Mouse (Mus musculus) embryonic fibroblast, embryonic 13.5 days (primary cell): Measurements from ENCODE around the gene Rgp1. TPM values are rescaled to one million over a fixed set of nuclear protein-coding genes. Genes with fewer than 3 reads are reported as not detected.
A peak's percentile ranks its signal among the peaks of the same experiment; 100 is the strongest.

Experiments used
- H3K27ac ChIP-seq: 2 replicates; pipeline ENCODE4 v1.5.1; 2012; ENCODE audit warnings: low read length, control low read depth, inconsistent platforms; ENCODE audit not compliant: insufficient read depth
- H3K4me1 ChIP-seq: 2 replicates; pipeline ENCODE4 v1.6.1; 2011; ENCODE audit warnings: low read length; ENCODE audit not compliant: control insufficient read depth, insufficient read depth
- H3K4me3 ChIP-seq: 2 replicates; pipeline ENCODE4 v1.5.1; 2011; ENCODE audit warnings: mild to moderate bottlenecking, control low read depth, low read length; ENCODE audit not compliant: insufficient read depth
- CTCF ChIP-seq: IDR thresholded peaks from 2 replicates; pipeline ENCODE4 v1.5.1; 2011; ENCODE audit warnings: mild to moderate bottlenecking, control low read depth, low read length, moderate library complexity, borderline replicate concordance; ENCODE audit not compliant: insufficient read depth
- POLR2A ChIP-seq: IDR thresholded peaks from 2 replicates; pipeline ENCODE4 v1.6.1; 2011; ENCODE audit warnings: low read depth, mild to moderate bottlenecking, control low read depth, low read length, moderate library complexity
- polyA plus RNA-seq: library from polyadenylated mRNA; stranded (reverse); fragments of >200 nt; gene quantifications from 2 replicates; pipeline ENCODE4 v1.2.4, GENCODE M21; 2011; ENCODE audit warnings: low read depth; ENCODE audit not compliant: missing spikeins, insufficient read length

Rgp1 gene
- polyA plus RNA-seq, 1 experiment: 45.4 TPM

DNA sequence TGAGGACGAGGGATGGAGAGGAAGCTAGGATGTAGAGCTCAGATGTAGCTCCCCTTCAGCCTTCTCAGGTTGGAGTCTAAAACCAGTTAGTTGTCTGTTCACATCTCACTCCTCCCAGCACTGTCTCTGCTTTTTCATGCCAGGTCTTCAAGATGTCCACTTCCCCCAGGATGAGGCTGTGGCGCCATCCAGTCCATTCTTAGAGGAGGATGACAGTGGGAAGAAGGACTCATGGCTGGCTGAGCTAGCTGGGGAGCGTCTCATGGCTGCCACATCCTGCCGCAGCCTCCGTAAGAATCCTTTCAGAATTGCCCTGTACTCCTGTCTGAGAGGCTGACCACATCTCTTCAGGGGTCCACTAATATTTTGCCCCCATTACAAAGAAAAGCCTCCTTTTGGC is 2.2 kb downstream of the Rgp1 start:
- H3K4me1 ChIP-seq: peaks cover 5% of the 10 kb centered on the region; the same call in 1 of the 2 replicates

DNA sequence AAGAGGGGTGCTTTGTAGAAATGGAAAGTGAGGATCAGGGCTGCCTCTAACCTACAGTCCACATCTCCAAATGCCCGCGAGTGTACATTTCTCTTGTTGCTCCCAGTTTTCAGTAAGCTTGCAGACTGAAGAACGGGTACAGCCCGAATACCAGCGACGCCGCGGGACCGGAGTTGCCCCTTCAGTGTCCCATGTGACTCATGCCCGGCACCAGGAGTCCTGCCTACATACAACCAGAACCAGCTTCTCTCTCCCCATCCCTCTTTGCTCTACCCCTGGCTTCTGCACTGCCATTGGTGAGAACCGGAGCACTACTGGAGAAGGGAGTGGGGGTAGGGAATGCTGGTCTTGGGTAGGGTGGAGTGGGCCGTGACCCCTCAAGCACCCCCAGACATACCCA is 2.9 kb downstream of the Rgp1 start:
- H3K4me1 ChIP-seq: peaks cover 5% of the 10 kb centered on the region; the same call in 1 of the 2 replicates
- no peak overlapping the region for H3K4me3 ChIP-seq

More for the DNA sequence above, 2.2 kb downstream of the Rgp1 start:
- Histone ChIP-seq H3K4me3 (no peak overlapping the region), H3K27ac (no peak overlapping the region)
- TF ChIP-seq POLR2A (no peak), CTCF (no peak)

DNA sequence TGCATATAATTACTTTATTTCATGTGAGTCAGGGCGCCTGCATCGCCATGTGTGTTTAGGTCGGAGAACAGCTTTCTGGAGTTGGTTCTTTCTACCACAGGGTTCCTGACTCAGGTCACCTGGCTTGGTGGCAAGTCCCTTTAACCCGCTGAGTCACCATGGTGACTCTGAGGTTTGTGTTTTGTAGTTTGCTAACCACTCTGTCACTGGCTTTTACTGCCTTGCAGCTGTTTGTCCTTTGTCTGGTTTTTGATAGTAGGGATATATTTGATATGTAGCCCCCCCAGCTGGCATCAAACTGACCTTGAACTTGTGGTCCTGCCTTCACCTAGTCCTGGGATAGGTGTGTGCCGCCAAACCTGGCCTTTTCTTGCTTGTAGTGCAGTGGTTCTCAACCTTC is 3.7 kb downstream of the Rgp1 start:
- H3K27ac ChIP-seq: no peak overlapping the region
- TF ChIP-seq CTCF (no peak), POLR2A (no peak)
- H3K4me3 ChIP-seq: no peak overlapping the region
- no peaks in the 10 kb centered on the region for H3K4me1 ChIP-seq

More for the DNA sequence above, 2.9 kb downstream of the Rgp1 start:
- TF ChIP-seq POLR2A (no peak), CTCF (no peak)
- H3K27ac ChIP-seq: no peak overlapping the region

DNA sequence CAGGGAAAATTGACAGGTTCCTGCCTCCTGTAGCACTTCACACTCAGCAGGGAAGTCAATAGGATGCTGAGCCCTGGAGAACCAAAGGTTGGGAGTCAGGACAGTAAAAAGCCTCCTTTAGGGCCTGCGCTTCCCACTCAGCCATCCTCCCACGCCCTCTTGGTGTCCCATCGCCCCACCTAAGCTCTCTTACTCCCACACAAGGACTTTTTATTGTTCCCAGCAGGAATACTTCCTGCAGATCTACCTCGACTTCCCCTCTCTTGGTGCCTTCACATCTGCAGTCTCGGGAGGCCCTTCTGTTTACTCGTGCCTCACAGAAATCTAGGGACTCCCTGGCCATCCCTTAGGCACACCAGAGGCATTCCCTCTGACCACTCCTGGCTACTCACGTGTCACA is 4.9 kb downstream of the Rgp1 start:
- H3K4me1 ChIP-seq: no peaks in the 10 kb centered on the region
- H3K4me3 ChIP-seq: no peak overlapping the region
- no peak for TF ChIP-seq POLR2A
- TF ChIP-seq CTCF: no peak
- H3K27ac ChIP-seq: no peak overlapping the region

DNA sequence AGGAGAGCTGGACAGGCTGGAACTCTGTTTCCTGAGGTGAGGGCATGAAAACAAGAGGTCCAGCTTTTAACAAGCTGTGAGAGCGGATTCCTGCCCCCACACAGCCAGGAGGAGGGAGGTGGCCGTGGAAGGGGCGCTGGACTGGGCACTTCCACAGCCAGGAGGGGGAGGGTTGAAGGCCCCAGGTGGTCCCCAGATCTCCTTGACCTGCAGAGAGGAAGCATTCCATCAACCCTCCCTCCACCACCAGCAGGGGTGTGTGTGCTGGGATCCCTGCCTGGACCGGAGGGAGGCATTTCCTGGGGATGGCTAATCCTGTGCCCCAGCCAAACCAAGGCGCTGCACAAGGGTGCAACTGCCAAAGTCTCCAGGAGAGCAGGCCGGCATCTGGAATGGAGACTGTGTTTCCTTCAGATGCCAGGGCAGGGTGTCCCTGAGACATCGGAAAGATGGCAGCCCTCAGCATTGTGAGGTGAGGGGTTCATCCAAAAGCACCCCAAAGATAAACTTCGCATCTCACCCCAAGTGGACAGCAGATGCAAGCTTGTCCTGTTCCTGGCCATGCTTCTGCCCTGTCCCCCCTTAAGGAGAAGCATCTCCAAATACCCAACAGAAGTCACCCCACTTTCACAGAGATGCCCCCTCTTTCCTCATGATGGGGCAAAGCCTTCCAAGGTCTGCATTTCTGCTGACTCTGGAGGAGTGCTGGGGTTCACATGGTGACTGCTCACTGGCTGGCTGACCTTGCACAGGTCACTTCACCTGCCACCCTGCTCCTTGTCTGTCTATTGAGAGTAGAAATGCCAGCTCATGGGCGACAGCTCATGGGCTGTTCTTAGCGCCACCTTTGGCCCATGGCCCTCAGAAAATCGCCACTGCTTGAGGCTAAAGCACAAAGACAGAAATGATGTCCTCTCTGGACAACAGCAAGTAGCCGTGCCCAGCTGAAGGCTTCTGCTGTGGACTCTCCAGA is 6.2 kb downstream of the Rgp1 start, which contains the start of gene Msmp:
Gene Msmp (minus strand): TSS at position 51 of the 973 bp plus-strand sequence.
- Histone ChIP-seq H3K4me1 (no peaks in the 10 kb centered on the region), H3K27ac (no peak within 1 kb of the TSS), H3K4me3 (no peak within 1 kb of the TSS)
- TF ChIP-seq CTCF (no peak), POLR2A (peak; percentile 8; the same call in 1 of the 2 replicates)

DNA sequence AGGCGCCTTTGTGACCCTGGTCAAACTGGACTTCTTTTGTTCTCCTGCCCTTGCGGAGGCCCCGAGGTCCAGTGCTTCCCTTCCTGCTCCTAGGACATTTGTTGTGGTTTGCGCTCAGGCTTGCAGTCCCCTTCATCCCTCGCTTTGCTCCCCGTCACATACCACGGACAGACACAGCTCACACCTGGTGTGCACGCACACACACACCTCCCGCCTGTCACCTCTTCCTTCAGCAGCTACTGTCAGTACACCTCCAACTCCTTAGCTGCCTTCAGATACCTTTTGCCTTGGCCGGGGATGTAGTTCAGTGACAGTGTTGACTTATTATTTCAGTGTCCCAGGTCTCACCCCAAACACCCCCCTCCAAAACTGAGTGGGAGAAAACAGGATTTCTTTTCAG is 7.2 kb downstream of the Rgp1 start:
- no peak overlapping the region for H3K27ac ChIP-seq
- H3K4me3 ChIP-seq: no peak overlapping the region
- H3K4me1 ChIP-seq: no peaks in the 10 kb centered on the region
- TF ChIP-seq POLR2A: peak; percentile 37; the same call in 1 of the 2 replicates
- no peak for TF ChIP-seq CTCF

DNA sequence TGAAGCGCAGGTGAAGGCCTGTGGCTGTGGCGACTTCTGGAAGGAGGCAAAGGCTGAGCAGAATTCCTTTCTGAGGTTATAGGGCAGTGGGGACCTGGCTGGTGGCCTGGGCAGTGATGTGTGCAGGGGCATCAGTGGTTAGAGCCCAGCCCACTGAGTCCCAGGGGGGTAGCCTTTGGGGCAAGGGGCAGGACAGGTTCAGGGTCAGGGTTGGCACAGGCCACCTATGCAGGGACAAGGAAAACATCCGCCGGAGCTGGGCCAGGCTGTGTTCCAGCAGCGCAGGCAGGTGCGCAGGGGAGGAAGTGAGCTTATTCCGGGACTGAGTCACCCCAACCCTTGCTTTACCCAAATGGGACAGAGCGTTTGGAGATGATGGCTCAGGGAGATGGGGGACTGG is 7.9 kb downstream of the Rgp1 start:
- H3K4me1 ChIP-seq: no peaks in the 10 kb centered on the region
- TF ChIP-seq CTCF (no peak), POLR2A (peak; percentile 9; the same call in 1 of the 2 replicates)
- no peak overlapping the region for H3K27ac ChIP-seq
- no peak overlapping the region for H3K4me3 ChIP-seq

DNA sequence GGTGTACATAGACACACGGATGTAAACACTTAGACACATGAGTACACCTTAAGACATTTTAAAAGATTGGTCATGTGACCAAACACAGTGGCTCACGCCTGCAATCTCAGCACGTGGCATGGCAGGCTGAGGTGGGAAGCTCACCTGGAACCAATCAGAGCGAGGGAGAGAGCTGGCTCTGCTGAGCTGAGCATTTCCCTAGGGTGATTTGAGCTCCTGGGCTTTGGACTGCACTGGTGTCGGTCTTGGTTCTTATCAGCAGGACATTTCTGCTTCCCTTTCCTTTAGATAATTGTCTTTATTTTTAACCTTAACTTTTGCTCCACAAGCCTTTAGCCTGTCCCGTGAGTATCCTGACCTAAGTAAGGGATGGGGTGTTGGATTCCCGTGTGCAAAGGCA is 9.2 kb downstream of the Rgp1 start:
- Histone ChIP-seq H3K27ac (no peak overlapping the region), H3K4me3 (no peak overlapping the region), H3K4me1 (no peaks in the 10 kb centered on the region)
- TF ChIP-seq POLR2A (peak; percentile 34), CTCF (no peak)

DNA sequence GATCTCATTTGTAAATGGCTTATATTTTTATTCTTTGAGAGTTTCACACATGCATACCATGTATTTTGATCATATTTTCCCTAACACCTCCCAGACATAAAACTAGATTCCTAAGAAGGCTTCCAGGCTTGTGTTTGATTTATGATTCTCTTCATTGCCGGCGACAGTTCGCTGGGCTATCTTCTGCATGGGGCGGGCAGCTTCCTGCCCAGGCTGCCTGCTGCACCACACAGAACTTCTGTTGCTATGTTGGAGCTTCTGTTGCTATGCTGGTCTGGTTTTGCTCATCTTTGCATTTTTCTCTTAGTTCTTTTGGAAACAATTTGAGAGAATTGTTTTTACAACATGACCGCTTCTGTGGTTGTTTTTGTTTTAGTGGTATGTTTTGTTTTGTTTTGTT is 13.0 kb downstream of the Rgp1 start:
- no peak for TF ChIP-seq CTCF
- no peak for TF ChIP-seq POLR2A
- Histone ChIP-seq H3K27ac (no peak overlapping the region), H3K4me3 (no peak overlapping the region), H3K4me1 (no peaks in the 10 kb centered on the region)

DNA sequence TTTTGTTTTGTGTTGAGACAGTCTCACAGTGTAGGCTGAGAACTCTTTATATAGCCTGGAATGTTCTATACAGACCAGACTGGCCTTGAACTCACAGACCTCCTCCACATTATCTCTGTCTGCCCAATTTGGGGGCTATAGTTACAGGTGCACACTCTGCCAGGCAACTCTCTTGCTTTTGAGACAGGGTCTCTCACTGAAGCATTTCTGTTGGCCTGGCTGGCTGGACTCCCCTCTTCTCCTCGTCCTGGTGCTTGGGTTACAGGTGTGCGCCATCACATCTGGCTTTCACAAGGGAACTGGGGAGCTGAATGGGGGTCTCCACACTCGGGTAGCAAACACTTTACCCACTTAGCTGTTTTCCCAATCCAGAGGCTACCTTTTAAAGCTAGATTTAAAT is 13.4 kb downstream of the Rgp1 start:
- TF ChIP-seq CTCF (no peak), POLR2A (no peak)
- no peak overlapping the region for H3K4me3 ChIP-seq

More for the DNA sequence above, 13.4 kb downstream of the Rgp1 start:
- Histone ChIP-seq H3K27ac (no peak overlapping the region), H3K4me1 (no peaks in the 10 kb centered on the region)
